Mouse (Mus musculus) cerebellum, adult 2 months (tissue): ENCODE measurements around the gene Crb2. TPM values are rescaled to one million over a fixed set of nuclear protein-coding genes. Genes with fewer than 3 reads are reported as not detected.

Source experiments
- DNase-seq, 2 experiments: peaks; one replicate each; pipeline ENCODE4 v3.0.0; 2021
- H3K27ac ChIP-seq: fragments of 200-500 bp; 2 replicates; pipeline ENCODE4 v1.5.1; 2012; ENCODE audit warnings: low read length, control low read depth, inconsistent platforms; ENCODE audit not compliant: insufficient read depth
- H3K27me3 ChIP-seq: fragments of 200-500 bp; 2 replicates; pipeline ENCODE4 v1.6.1; 2012; ENCODE audit warnings: inconsistent platforms, mild to moderate bottlenecking, low read length, moderate library complexity; ENCODE audit not compliant: control insufficient read depth, insufficient read depth
- H3K4me1 ChIP-seq: fragments of 200-500 bp; 2 replicates; pipeline ENCODE4 v1.6.1; 2011; ENCODE audit warnings: low read length; ENCODE audit not compliant: control insufficient read depth, insufficient read depth
- H3K4me3 ChIP-seq: fragments of 200-500 bp; replicated peaks from 2 replicates; pipeline ENCODE3; 2011; ENCODE audit warnings: mild to moderate bottlenecking, low read depth, low read length, control low read depth; ENCODE audit not compliant: insufficient read depth
- CTCF ChIP-seq: fragments of 200-500 bp; IDR thresholded peaks from 2 replicates; pipeline ENCODE4 v1.5.1; 2011; ENCODE audit warnings: low read depth, mild to moderate bottlenecking, control low read depth, low read length, moderate library complexity, borderline replicate concordance; ENCODE audit not compliant: insufficient read depth
- POLR2A ChIP-seq: fragments of 200-500 bp; IDR thresholded peaks from 2 replicates; pipeline ENCODE4 v1.6.1; 2011; ENCODE audit warnings: low read length, control low read depth, borderline replicate concordance; ENCODE audit not compliant: insufficient read depth
- WGBS: fragments of 180-500 bp; shearing (Covaris S2); methylation state at CpG from one replicate; pipeline ENCODE4 v1.1.7; 2018; 5-methylcytosine and 5-hydroxymethylcytosine counted together
- polyA plus RNA-seq: library from polyadenylated mRNA; depleted of rRNA; stranded (reverse); fragments of >200 nt; gene quantifications from 2 replicates; pipeline ENCODE4 v1.2.3, GENCODE M21; 2012

Crb2 gene
- polyA plus RNA-seq, 1 experiment: 1.1 TPM

DNA sequence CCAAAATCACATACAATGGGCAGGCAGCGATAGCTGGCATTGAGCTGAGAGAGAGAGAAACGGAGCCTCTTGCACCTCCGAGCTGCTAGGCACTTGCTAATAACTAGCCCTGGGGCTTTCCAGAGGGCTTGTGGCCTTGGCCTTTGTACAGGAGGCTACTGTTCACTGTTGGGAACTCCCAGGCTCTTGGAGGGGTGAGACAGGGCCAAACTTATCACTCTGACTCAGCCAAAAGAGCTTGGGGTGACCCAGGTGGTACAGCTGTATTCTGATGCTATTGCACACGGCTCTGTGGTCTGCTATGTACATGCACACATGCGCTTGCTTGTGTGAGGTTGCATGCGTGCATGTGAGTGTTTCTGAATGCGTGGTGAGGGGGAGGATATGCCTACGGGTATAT is 6.3 kb upstream of the Crb2 start:
- Histone ChIP-seq H3K27me3 (no peaks in the 10 kb centered on the region), H3K27ac (no peak overlapping the region), H3K4me1 (peaks cover 21% of the 10 kb centered on the region), H3K4me3 (no peak overlapping the region)
- 85% methylated on average over 8 of the region's 8 CpGs for WGBS
- TF ChIP-seq POLR2A (no peak), CTCF (no peak)
- no peak for DNase-seq

DNA sequence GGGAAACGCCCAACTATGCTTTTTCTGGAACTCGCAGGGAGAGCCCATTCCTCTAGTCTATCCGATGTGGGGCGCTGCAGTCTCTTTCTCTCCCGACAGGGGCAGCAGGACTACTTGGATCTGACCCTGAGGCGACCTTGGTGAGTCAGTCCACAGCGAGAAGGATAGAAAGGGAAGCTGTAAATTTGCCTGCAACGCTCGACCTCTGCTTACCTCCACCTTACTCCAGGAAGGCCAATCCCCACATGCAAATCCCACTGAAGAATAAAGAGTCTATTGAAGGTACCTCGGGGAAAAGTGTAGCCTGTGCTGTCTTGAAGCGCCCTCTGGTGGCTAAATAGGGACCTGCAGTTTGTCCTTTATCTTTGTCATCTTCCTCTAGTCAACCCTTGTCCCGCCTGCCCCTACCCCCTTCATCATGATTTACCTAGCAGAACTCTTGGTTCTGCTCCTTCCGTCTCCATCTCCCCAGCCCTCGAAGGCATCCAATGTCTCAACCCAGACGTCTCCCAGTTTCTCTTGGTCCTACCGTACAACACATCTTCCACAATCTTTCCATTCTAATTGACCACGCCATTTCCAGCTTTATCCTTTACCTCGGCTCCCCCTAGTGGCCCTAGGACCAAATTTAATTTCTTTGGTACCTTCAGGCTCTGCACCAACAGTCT is 4.3 kb upstream of the Crb2 start:
- Histone ChIP-seq H3K4me3 (peak overlapping the region; percentile 86), H3K27me3 (no peaks in the 10 kb centered on the region), H3K27ac (peak overlapping the region; percentile 70; the same call in 1 of the 2 replicates), H3K4me1 (peaks cover 12% of the 10 kb centered on the region)
- 2% methylated on average over 18 of the region's 18 CpGs for WGBS
- DNase-seq: peak; percentile 88 to 95
- TF ChIP-seq CTCF (peak; percentile 72), POLR2A (no peak)

DNA sequence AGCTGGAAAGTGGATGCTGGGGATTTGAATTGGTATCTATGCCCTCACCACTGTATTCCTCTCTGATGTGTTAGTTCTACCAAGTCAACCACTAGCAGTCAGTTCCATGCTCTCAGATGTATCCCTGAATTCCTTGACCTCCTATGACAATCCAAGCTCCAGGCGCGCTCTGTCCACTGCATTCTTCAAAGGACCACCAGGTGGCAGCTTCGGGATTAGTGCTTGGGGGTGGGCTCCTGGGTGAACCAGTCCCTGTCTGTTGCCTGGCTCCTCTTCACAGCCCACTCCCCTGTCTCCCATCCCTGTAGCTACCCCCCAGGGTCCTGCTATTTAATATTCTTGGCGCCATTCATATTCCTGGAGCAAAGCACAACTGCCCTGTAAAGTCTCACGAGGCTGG is 1.5 kb upstream of the Crb2 start:
- peaks cover 19% of the 10 kb centered on the region for H3K4me1 ChIP-seq
- no peaks in the 10 kb centered on the region for H3K27me3 ChIP-seq
- WGBS: 53% methylated on average over 5 of the region's 5 CpGs
- no peak overlapping the region for H3K4me3 ChIP-seq
- TF ChIP-seq CTCF (peak; percentile 57; the same call in 1 of the 2 replicates), POLR2A (no peak)
- no peak for DNase-seq
- H3K27ac ChIP-seq: no peak overlapping the region

DNA sequence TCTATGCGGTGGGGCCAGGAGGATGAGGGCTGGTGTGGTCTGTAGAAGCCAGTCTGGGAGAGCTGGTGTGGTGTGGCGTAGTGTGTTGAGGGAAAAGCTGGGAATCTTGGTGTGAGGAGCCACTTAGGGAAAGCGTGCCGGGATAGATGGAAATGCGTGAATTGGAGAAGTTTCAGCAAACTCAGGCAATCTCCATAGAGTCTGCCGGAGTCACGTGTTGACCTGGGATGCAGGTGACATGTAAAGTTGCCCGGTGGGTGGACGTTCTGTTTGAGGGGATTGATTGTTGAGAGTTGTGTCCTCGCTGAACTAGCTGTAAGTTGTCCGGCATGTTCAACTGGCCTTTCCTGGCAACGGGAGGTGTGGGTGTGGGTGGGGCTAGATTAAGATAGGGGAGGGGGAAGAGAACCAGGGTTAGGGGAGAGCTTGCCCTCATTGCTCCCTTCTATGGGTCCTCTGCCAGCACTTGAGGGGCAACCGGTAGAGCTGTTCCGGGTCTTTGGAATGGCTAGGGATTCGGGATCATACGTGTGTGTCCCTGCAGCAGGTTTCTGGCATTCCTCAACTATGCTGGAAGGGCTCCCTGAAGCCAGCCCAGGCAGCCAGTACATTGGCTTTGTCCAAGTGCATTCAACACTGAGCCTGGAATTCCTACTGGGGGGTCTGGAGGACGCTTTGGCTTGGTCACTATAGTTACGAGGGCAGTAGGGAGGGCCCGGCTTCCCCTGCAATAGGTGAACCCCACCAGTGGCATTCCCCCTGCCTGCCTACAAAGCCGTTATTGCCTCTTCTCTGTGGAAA is 762 bp downstream of the Crb2 start:
- Histone ChIP-seq H3K27ac (no peak overlapping the region), H3K4me3 (no peak overlapping the region), H3K27me3 (no peaks in the 10 kb centered on the region), H3K4me1 (peaks cover 13% of the 10 kb centered on the region)
- TF ChIP-seq POLR2A (no peak), CTCF (no peak)
- DNase-seq: no peak
- 40% methylated on average over 20 of the region's 20 CpGs for WGBS

DNA sequence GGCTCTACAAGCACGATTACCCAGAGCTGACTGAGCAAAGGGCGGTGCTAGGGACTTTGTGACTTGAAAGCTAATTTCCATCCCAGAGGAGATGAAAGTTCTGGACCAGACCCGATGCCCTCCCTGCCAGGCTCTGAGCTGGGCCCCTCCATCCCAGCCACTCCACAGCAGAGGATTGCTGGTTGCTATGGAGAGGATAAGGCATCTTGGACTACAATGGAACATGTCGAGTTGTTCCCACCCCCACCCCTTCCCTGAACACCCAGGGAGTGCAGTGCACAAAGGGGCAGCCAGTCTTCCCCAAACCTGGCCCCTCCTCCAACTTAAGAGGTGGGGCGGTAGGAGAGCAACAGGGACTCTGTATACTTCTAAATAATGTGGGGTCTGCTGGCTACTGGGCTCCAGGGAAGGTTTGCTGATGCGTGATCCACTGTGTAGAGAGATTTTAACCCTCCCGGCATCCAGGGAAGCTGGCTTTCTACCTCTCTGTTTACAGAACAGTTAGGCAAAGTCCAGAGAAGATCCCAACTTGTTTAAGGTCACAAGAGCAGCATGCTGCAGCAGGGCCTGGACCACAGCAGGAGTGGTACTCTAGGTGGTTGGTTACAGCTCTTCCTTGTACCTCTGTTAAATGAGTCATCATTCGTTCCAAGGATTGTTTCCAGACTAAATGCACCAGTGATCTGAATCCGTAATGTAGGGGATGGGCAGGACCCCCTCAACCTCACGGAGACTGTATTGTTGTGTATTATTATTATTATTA is 2.1 kb downstream of the Crb2 start:
- Histone ChIP-seq H3K4me1 (peaks cover 13% of the 10 kb centered on the region), H3K27me3 (no peaks in the 10 kb centered on the region), H3K4me3 (no peak overlapping the region), H3K27ac (no peak overlapping the region)
- WGBS: 66% methylated on average over 10 of the region's 10 CpGs
- no peak for TF ChIP-seq CTCF
- TF ChIP-seq POLR2A: no peak
- DNase-seq: no peak

DNA sequence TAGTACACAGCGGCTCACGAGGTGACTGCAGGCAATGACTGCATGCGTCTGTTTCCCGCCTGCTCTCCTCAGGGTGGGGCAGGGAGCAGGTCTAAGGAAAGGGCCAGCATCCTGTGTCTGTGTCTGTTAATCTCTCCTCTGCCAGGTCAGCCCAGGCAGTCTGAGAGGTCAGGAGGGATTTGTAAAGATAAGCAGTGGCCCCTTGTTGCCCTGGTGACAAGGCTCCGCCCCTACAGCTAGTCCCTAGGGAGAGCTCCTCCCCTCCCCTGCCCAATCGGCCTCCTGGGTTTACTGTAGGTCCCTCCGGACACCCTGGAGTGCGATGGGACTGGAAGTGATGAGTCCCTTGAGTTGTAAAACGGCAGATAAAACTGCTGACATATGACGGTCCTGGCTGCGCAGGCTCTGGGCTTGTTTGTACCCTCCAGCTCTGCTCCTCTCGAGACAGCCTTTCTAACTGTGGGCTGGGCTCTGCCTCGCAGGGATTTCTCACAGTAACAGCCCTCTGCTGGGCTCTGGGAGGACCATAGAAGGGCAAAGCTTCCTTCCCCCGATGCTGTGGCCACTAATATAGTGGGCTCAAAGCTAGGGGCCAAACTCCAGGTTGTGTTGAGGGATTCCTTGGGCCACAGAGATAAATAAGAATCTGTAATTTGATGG is 4.4 kb downstream of the Crb2 start:
- H3K4me1 ChIP-seq: peaks cover 13% of the 10 kb centered on the region
- 44% methylated on average over 14 of the region's 14 CpGs for WGBS
- H3K27me3 ChIP-seq: no peaks in the 10 kb centered on the region
- no peak for DNase-seq
- no peak overlapping the region for H3K4me3 ChIP-seq
- H3K27ac ChIP-seq: no peak overlapping the region
- TF ChIP-seq CTCF (no peak), POLR2A (no peak)

DNA sequence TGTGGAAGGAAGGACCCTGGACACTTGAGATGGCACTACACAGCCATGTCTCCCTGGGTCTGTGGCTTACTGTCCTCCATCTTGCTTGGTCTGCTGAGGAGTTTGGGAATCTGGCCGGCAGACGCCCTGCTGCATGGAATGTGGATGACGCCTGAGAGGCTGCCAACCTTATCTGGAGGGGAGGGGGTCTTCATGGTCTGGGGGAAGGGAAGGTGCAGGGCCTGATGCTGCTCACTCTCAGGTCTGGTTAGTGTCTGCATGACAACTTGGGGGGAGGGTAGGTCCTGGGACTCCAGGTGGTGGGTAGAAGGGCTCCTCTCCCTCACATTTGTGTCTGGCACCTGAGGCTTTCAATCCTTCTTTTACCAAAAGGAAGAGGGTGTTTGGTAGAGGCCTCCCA is 5.4 kb downstream of the Crb2 start:
- Histone ChIP-seq H3K27ac (no peak overlapping the region), H3K4me3 (no peak overlapping the region), H3K27me3 (no peaks in the 10 kb centered on the region), H3K4me1 (peaks cover 10% of the 10 kb centered on the region)
- 92% methylated on average over 3 of the region's 3 CpGs for WGBS
- DNase-seq: no peak
- TF ChIP-seq POLR2A (no peak), CTCF (no peak)
